ENCODE assay signal across 9 mouse cellular contexts in the genomic region with DNA sequence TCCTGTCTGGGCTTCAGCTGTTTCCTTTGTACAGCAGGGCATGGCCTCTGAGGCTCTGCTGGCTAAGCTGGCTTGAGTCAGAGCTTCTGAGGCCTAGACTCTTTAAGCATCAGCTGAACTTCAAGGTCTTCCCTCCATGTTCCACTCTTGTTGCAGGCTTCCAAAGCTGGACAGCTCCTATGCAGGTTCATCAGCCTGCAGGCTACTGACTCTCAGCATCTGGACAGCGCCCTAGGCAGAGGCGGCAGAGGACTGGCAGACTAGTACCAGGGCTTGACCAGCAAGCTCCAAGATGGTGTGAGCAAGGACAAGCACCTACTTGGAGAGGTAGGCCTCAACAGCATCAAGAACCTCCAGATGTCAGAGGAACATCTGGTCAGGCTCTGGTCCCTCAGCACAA. TPM values are rescaled to one million over a fixed set of nuclear protein-coding genes. Genes with fewer than 3 reads are reported as not detected.
DNase-seq lines count a peak whose midpoint lies in the region; ATAC-seq and TF ChIP-seq lines count a peak whose summit lies in the region.
"Had no signal": no experiment of that assay in that cellular context is flagged by ENCODE, and none has a peak within 500 bp of the region (broad histone marks: within the 10 kb centered on the region; RNA-seq: fewer than 3 reads in every experiment).

No protein-coding gene starts in this region.

- H3K4me2 ChIP-seq in hindbrain, embryonic 11.5 days (replicated peaks; ENCODE audit: low read depth, low read length) = no peak overlapping the region
- no peak overlapping the region for H3K4me2 ChIP-seq in hindbrain, embryonic 13.5 days
- H3K4me2 ChIP-seq in liver, postnatal 0 days (ENCODE audit: low read depth, low read length) = no peak overlapping the region
- no peak overlapping the region for H3K4me2 ChIP-seq in midbrain, postnatal 0 days (ENCODE audit: low read depth, low read length, poor library complexity, severe bottlenecking)
- H3K4me2 ChIP-seq: limb, embryonic 12.5 days had no signal

- H3K4me3 ChIP-seq in hindbrain, embryonic 11.5 days (ENCODE audit: low read depth, low read length) = no peak overlapping the region
- no peak overlapping the region for H3K4me3 ChIP-seq in hindbrain, embryonic 13.5 days
- H3K4me3 ChIP-seq in MEL (ENCODE audit: control insufficient read depth in 1 of 2, insufficient read depth in 1 of 2, low read depth in 2 of 2, low read length in 2 of 2) = no peak overlapping the region
- no peak overlapping the region for H3K4me3 ChIP-seq in liver, postnatal 0 days (ENCODE audit: low read depth, low read length)
- no peak overlapping the region for H3K4me3 ChIP-seq in midbrain, postnatal 0 days (ENCODE audit: low read depth, low read length)
- H3K4me3 ChIP-seq: limb, embryonic 12.5 days had no signal

- no peak for ATAC-seq in hindbrain, embryonic 11.5 days (ENCODE audit: low FRiP score)
- no peak for ATAC-seq in hindbrain, embryonic 13.5 days (ENCODE audit: low FRiP score)
- ATAC-seq in liver, postnatal 0 days = peak; percentile 57; the same call in 1 of the 2 replicates
- no peak for ATAC-seq in midbrain, postnatal 0 days (ENCODE audit: low FRiP score)

- no peaks in the 10 kb centered on the region for H3K36me3 ChIP-seq in hindbrain, embryonic 11.5 days (ENCODE audit: control insufficient read depth, insufficient read depth, low read length)
- H3K36me3 ChIP-seq in hindbrain, embryonic 13.5 days = no peaks in the 10 kb centered on the region
- H3K36me3 ChIP-seq in MEL (ENCODE audit: control insufficient read depth in 1 of 2, insufficient read depth in 2 of 2, low read length in 2 of 2) = peaks cover 0 to 8% of the 10 kb centered on the region in 2 experiments; a peak in 2 of 4 replicates
- no peaks in the 10 kb centered on the region for H3K36me3 ChIP-seq in liver, postnatal 0 days (replicated peaks; ENCODE audit: insufficient read depth, low read length)
- H3K36me3 ChIP-seq in midbrain, postnatal 0 days (ENCODE audit: insufficient read depth, low read length) = no peaks in the 10 kb centered on the region
- H3K36me3 ChIP-seq: limb, embryonic 12.5 days had no signal

- WGBS in hindbrain, embryonic 11.5 days = 34% methylated on average over 2 of the region's 2 CpGs
- WGBS in hindbrain, embryonic 13.5 days = 59% methylated on average over 2 of the region's 2 CpGs
- WGBS in liver, postnatal 0 days (ENCODE audit: insufficient replicate concordance) = 20% methylated on average over 2 of the region's 2 CpGs
- 47% methylated on average over 2 of the region's 2 CpGs for WGBS in midbrain, postnatal 0 days

- no peak for TF ChIP-seq RAD21 in MEL (IDR thresholded peaks at IDR 0.05; ENCODE audit: low read depth, low read length)

- H3K9me3 ChIP-seq in hindbrain, embryonic 11.5 days (ENCODE audit: control insufficient read depth, low read length) = no peaks in the 10 kb centered on the region
- H3K9me3 ChIP-seq in hindbrain, embryonic 13.5 days = no peaks in the 10 kb centered on the region
- H3K9me3 ChIP-seq in MEL (replicated peaks; ENCODE audit: insufficient read depth, low read length) = no peaks in the 10 kb centered on the region
- no peaks in the 10 kb centered on the region for H3K9me3 ChIP-seq in liver, postnatal 0 days (ENCODE audit: low read length)
- H3K9me3 ChIP-seq in midbrain, postnatal 0 days (ENCODE audit: low read length) = no peaks in the 10 kb centered on the region
- H3K9me3 ChIP-seq: limb, embryonic 12.5 days had no signal

- no peak for TF ChIP-seq POLR2A in MEL (IDR thresholded peaks at IDR 0.05; ENCODE audit: control insufficient read depth in 1 of 2, insufficient read depth in 1 of 2, low read depth in 1 of 2, low read length in 2 of 2, poor library complexity in 1 of 2)

- no peak for TF ChIP-seq EP300 in MEL (IDR thresholded peaks at IDR 0.05; ENCODE audit: low read depth in 1 of 2, low read length in 2 of 2)
- TF ChIP-seq EP300 in liver, postnatal 0 days (IDR thresholded peaks at IDR 0.05; ENCODE audit: low read depth) = no peak

- peak; percentile 46 for DNase-seq in hindbrain, embryonic 11.5 days (ENCODE audit: low spot score)
- peak; percentile 79 for DNase-seq in MEL (ENCODE audit: low read depth, low spot score)
- DNase-seq in fibroblast of lung, adult 2 months (ENCODE audit: low read depth) = peak; percentile 67
- peak; percentile 74 for DNase-seq in liver, postnatal 0 days
- no peak for DNase-seq in layer of hippocampus, adult 8-10 months (ENCODE audit: low spot score in 2 of 2)
- no peak for DNase-seq in layer of hippocampus, adult 18-20 months (ENCODE audit: low spot score in 2 of 2)
- DNase-seq in midbrain, postnatal 0 days (ENCODE audit: low spot score) = no peak

- H3K79me2 ChIP-seq in MEL (ENCODE audit: control insufficient read depth, insufficient read depth, low read length, poor library complexity) = no peaks in the 10 kb centered on the region; the same call in 1 of the 2 replicates

- TF ChIP-seq CTCF in MEL (IDR thresholded peaks at IDR 0.05 in 2 of 3, conservative IDR thresholded peaks at IDR 0.05 in 1 of 3; ENCODE audit: control insufficient read depth in 1 of 3, insufficient read depth in 1 of 3, low read depth in 2 of 3, low read length in 3 of 3, poor library complexity in 1 of 3, severe bottlenecking in 1 of 3) = no peak
- no peak for TF ChIP-seq CTCF in liver, postnatal 0 days (IDR thresholded peaks at IDR 0.05; ENCODE audit: low read depth)
- no peak for TF ChIP-seq CTCF in midbrain, postnatal 0 days (IDR thresholded peaks at IDR 0.05)

- no peak overlapping the region for H3K9ac ChIP-seq in hindbrain, embryonic 11.5 days (ENCODE audit: low read depth, low read length)
- no peak overlapping the region for H3K9ac ChIP-seq in hindbrain, embryonic 13.5 days
- no peak overlapping the region for H3K9ac ChIP-seq in MEL (ENCODE audit: control insufficient read depth, low read depth, low read length, poor library complexity, severe bottlenecking)
- no peak overlapping the region for H3K9ac ChIP-seq in liver, postnatal 0 days (replicated peaks)
- no peak overlapping the region for H3K9ac ChIP-seq in midbrain, postnatal 0 days (replicated peaks; ENCODE audit: low read length, poor library complexity, severe bottlenecking)
- H3K9ac ChIP-seq: limb, embryonic 12.5 days had no signal

- no peak overlapping the region for H3K27ac ChIP-seq in hindbrain, embryonic 11.5 days (ENCODE audit: low read depth, low read length)
- H3K27ac ChIP-seq in hindbrain, embryonic 13.5 days = no peak overlapping the region
- no peak overlapping the region for H3K27ac ChIP-seq in MEL (ENCODE audit: control insufficient read depth, low read depth, low read length)
- H3K27ac ChIP-seq in liver, postnatal 0 days (ENCODE audit: low read depth) = no peak overlapping the region
- no peak overlapping the region for H3K27ac ChIP-seq in midbrain, postnatal 0 days (ENCODE audit: low read depth, low read length)
- H3K27ac ChIP-seq: limb, embryonic 12.5 days had no signal

- no peaks in the 10 kb centered on the region for H3K27me3 ChIP-seq in hindbrain, embryonic 11.5 days (ENCODE audit: control insufficient read depth, insufficient read depth, low read length)
- no peaks in the 10 kb centered on the region for H3K27me3 ChIP-seq in hindbrain, embryonic 13.5 days
- no peaks in the 10 kb centered on the region; a peak in 1 of 4 replicates for H3K27me3 ChIP-seq in MEL (ENCODE audit: control insufficient read depth in 1 of 2, insufficient read depth in 2 of 2, low read length in 2 of 2)
- H3K27me3 ChIP-seq in liver, postnatal 0 days (ENCODE audit: insufficient read depth, low read length) = no peaks in the 10 kb centered on the region
- no peaks in the 10 kb centered on the region for H3K27me3 ChIP-seq in midbrain, postnatal 0 days (ENCODE audit: insufficient read depth, low read length)
- H3K27me3 ChIP-seq: limb, embryonic 12.5 days had no signal

- no peaks in the 10 kb centered on the region for H3K4me1 ChIP-seq in hindbrain, embryonic 11.5 days (replicated peaks; ENCODE audit: control insufficient read depth, insufficient read depth, low read length)
- peaks cover 18% of the 10 kb centered on the region for H3K4me1 ChIP-seq in hindbrain, embryonic 13.5 days (replicated peaks)
- peaks cover 6 to 14% of the 10 kb centered on the region in 2 experiments for H3K4me1 ChIP-seq in MEL (ENCODE audit: control insufficient read depth in 1 of 2, insufficient read depth in 2 of 2, low read length in 2 of 2)
- H3K4me1 ChIP-seq in liver, postnatal 0 days (ENCODE audit: insufficient read depth) = peaks cover 3% of the 10 kb centered on the region; the same call in 1 of the 2 replicates
- H3K4me1 ChIP-seq in midbrain, postnatal 0 days (ENCODE audit: insufficient read depth, low read length) = peaks cover 8% of the 10 kb centered on the region; the same call in 1 of the 2 replicates

TF ChIP-seq in MEL, 35 proteins besides CTCF, POLR2A, EP300 and RAD21:
- peak; percentile 99 for TF ChIP-seq SIN3A (IDR thresholded peaks at IDR 0.05; ENCODE audit: low read length)
- no peak for TF ChIP-seq MEF2A (IDR thresholded peaks at IDR 0.05; ENCODE audit: extremely low read depth, insufficient replicate concordance, low read depth, low read length, poor library complexity, severe bottlenecking)
- TF ChIP-seq MAFK (IDR thresholded peaks at IDR 0.05; ENCODE audit: borderline replicate concordance, low read depth, low read length) = no peak
- no peak for TF ChIP-seq TBP (IDR thresholded peaks at IDR 0.05; ENCODE audit: low read depth, low read length)
- TF ChIP-seq MXI1 (IDR thresholded peaks at IDR 0.05; ENCODE audit: low read depth, low read length) = peak; percentile 95

RNA-seq across cellular contexts. Expression of a gene that starts 42.9 kb away (rescaled TPM):
- polyA plus RNA-seq in hindbrain, embryonic 11.5 days (2014; fragmentation: Nextera tagmentation; extraction: Ambion mirVana) = 36.6 and 42.2 TPM in 2 replicates
- polyA plus RNA-seq in hindbrain, embryonic 13.5 days (2015; fragmentation: Nextera tagmentation; extraction: Ambion mirVana) = 47.8 and 48.9 TPM in 2 replicates
- 23.2 and 29.2 TPM in 2 replicates for total RNA-seq in MEL (2012; rRNA removed)
- 10 to 100 TPM; 22.7 to 28.8 TPM for polyA plus RNA-seq in MEL (2012; ENCODE audit: insufficient read depth in 1 of 2, insufficient read length in 2 of 2, low read depth in 1 of 2, low replicate concordance in 2 of 2, missing spikeins in 1 of 2)
- 11.9 and 13.9 TPM in 2 replicates for polyA plus RNA-seq in liver, postnatal 0 days (2015; fragmentation: Nextera tagmentation; extraction: Ambion mirVana)
- total RNA-seq in layer of hippocampus, adult 8-10 months (2022) = 100 to 1,000 TPM; 102 to 128 (median 112) TPM
- total RNA-seq in layer of hippocampus, adult 18-20 months (2021) = 100 to 1,000 TPM; 100 to 109 TPM
- 114 and 124 TPM in 2 replicates for total RNA-seq in midbrain, postnatal 0 days (2014; rRNA removed)
- polyA plus RNA-seq in midbrain, postnatal 0 days (2015; fragmentation: Nextera tagmentation; extraction: Ambion mirVana) = 27.9 and 32.9 TPM in 2 replicates

Comparison
In these comparisons a context has a peak if more than half of its experiments do, and no peak if none do; other contexts are left out.
1. DNase-seq: peak in hindbrain, embryonic 11.5 days (single experiment), MEL (single experiment), fibroblast of lung, adult 2 months (single experiment) and liver, postnatal 0 days (single experiment); none in layer of hippocampus, adult 8-10 months (0 of 2), layer of hippocampus, adult 18-20 months (0 of 2) and midbrain, postnatal 0 days (single experiment).